Mouse (Mus musculus) CD4-positive, CD25-positive, alpha-beta regulatory T cell, adult 2 months (primary cell): ENCODE measurements around the gene Camk2g.

Experiments used
- DNase-seq: peaks from one replicate; pipeline ENCODE4 v3.0.0-alpha.2; 2012; ENCODE audit warnings: low read depth, low spot score

The Camk2g gene

DNA sequence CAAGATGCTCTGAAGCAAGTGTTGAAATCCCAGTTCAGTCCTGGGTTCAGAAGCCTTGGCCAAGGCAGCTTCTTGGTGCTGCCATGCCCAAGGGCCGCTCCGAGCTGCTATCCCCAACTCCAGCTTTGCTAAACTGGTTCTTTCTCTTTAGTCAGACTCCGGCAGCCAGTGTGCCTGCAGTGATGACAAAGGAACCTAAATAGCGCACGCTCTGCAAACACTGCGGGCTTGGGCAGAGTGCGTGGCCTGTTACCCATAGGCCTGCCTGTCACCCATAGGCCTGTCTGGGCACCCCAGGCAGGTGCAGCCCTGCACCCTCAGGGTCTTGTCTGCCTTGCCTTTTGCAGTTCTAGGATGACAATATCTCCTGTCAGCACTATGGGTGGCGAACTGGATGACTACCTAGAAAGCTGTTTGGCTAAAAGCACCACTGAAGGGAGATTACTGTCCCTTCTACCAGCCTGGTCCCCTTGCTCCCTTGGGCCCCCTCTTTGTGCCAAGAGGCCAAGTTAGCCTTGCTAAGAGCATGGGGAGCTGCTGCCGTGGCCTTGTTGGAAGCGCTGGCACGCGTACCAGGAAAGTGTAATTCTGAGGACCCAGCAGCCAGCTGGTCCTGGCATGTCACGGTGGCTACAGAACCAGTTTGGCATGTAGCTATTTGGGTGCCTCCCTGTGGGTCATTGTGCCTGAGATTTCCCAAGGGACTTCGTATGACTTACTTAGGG is 12.4 kb upstream of the Camk2g start:
- no peak for DNase-seq

DNA sequence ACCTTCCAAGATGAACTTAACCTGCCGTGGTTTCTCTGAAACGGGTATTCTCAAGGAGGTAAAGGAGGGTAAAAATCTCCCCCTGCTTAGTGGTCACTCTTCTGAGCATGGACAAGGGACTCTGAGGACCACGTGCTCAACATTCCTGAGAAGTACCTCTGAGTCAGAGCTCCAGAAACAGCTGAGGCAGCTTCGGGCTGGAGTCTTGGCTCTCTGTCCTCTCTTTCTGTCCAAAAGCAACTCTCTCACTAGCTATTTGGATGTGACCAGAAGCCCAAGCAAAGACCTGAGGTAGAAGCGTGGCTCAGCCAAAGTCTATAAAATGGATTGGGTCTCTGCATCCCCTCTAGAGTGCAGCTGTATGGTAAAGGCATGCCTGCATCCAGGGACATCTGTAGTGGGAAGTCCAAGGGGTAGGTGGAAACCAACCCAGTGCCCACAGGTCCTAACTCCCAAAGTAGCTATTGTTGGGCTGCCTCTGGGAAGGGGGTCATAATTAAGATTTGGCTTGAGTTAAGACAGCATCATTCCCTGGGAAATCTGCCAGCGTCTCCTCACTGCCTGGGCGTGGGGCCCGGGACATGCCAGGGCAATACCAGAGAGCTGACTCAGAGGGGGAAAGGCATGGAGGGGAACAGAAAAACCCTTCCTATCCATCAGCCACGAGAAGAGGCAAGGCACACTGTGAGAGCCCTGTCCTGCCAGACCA is 11.2 kb upstream of the Camk2g start:
- no peak for DNase-seq

DNA sequence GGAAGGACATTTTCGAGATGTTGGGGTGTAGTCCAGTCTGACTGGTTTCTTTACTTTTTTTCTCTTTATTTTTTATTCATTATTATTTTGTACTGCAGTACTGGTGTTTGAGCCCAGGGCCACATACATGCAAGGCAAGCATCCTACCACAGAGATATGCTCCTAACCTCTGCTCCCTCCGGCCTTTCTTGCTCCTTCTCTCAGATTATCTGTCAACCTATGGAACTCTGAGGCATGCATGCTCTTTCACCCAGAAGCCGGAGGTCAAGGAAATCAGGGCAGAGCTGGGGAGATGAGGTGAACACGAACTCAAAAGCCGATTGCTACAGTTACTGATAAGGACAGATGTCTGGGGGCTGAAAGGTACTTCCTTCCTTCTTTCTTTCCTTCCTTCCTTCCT is 10.6 kb upstream of the Camk2g start:
- no peak for DNase-seq

DNA sequence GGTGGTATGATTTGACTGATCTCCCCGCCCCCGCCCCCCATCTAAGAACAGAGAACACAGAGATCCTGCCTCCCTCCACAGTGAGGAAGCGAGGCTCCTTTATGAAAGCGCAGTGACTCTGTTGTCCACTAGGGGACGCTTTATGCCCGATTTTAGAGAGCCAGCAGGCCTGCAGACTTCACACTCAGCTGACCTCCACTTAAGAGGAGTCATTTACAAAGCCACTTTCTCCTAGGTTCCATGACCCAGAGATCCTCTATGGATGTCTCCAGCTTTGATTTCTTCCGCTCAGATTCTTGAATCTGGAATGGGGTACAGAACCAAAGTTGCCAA is 9.7 kb upstream of the Camk2g start:
- DNase-seq: peak; percentile 86

DNA sequence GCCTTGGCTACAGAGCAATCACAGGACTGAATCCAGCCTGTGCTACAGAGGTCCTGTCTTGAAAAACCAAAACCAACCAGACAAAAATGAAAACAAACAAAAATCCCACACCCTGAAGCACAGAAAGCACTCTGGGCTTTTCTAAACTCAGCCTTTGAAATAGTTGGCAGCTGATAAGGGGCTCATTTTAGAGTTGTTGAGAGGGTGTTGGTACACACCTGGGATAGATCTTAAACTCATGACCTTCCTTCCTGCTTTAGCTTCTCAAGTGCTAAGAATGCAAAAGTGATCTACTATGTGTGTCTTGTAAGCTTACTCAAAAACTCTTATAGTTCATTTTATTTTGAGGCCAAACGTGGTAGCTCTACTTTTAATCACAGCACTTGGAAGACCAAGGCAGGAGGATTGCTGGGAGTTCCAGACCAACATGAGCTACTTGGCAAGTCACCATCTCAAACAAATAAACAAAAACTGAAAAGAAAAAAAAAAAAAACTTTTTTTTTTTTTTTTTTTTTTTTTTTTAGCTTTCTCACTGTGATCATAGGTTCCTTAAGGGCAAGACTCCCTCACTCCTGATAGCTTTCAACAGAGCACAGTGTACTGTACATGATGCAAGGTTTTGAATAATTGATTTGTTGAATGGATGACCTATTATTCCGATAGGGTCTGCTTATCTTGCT is 9.2 kb upstream of the Camk2g start:
- DNase-seq: no peak

DNA sequence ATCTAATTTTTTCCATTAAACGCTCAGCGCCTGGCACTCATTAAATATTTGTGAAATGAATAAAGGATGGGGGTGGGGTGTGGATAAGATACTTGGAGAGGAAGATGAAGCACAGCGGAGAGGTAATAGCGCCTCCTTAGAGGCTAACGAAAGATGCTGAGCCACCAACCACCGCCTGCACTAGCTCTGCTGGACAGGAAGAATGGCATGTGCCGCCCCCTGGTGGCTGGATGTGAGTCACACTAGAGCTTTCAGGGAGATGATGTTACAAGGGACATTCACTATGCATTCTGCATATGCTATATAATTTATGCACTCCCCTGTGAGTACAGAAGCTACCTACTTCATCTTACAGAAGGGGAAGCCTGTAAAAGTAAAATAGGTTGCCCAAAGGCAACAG is 4.9 kb upstream of the Camk2g start:
- DNase-seq: peak; percentile 94

DNA sequence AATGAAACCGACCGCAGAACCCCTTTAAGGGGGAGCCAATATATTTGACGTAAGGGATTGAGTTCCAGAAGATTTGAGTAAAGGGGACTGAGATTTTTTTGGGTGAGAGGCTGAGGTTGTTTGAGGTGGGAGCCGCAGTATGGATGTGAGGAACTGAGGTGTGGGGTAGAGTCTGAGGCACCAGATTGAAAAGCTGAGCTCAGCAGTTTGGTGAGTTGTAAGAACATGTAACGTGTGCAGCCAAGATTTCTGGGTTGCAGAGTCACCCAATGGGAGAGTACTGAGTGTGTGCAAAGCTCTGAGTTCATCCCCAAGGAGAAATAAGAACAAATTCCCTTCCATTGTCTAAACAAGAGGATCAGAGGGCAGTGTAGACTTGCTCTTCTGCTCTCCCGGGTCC is 4.4 kb upstream of the Camk2g start:
- DNase-seq: no peak

DNA sequence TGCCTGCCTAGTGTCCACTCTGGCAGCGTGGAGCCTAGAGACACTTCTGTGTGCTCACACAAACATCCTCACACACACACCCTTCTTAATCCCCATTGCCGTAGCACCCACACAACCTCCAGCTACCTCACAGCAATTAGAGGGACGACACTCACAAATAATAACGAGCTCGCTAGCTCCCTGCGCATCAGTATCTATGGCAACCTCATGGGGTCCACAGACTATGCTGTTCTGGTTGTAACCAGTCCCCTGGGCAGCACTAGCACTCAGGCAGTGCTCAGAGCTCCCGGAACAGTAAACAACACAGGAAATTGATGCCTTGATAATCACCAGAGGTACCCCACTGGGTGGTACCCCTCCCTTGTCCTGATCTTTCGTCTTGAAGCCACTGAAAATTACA is 2.8 kb upstream of the Camk2g start:
- no peak for DNase-seq

DNA sequence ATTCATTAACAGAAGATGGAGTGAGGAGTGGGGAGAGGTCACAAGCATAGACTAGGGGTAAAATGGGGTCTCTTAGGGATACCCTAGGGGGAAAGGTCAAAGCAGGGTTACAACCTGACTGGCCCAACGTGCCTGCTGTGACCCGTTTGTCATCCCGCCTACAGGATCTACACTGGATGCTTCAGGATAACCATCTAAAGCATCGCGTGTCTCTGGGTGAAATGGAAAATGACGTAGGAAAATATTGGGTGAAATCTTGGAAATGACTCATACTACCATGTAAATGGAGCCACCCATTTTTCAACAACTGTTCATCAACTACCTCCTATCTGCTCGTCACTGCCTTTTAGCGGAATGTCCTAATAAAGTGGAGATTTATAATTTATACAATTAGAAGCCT is 2.3 kb upstream of the Camk2g start:
- DNase-seq: peak; percentile 49

DNA sequence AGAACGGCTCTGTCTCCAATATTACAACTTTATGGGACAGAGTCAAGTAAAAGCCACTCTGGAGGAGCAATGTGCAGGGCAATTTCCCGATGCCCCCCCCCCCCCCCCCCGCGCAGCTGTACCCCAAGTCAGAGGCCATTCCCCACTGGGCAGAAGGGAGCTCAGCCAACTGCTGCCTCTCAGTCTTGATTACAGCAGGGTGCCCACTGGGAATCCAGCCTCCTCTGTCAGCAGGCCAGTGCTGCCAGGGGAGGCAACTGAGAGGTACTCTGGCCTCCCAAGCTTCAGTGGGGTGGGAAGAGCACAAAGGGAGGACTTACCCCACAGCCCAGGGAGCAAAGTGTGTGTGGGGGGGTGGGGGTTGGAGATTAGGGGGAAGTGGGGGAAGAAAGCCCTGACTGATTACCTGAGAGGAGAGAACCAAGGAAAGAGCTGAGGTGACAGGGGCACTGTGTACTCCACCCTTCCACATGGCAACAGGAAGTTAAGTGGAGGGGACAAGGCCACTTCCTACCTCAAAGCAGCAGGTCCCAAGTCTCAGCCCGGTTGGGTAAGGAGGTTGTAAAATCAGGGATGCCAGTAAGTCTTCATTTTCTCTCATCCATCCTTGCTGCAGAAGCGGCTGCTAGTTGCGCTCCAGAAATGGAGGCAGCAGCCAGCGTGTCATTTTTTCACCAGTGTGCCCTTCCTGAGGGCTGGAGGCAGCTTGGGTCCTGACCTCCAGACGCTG is 1.7 kb upstream of the Camk2g start:
- DNase-seq: no peak

DNA sequence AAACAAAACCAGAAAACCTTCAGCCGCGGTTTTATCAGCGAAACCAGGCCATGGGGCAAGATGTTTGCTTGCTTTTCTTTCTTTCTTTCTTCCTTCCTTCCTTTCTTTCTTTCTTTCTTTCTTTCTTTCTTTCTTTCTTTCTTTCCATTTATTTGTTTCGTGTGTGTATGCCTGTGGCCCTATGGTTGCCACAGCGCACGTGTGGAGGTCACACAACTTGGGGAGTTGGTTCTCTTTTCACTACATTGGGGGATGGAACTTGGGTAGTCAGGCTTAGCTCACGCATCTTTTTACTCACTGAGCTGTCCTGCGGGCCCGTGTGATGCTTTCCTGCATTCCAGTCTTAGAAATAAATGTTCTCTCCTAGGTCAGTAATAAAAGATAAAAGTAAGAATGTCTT is 701 bp upstream of the Camk2g start:
- DNase-seq: no peak

DNA sequence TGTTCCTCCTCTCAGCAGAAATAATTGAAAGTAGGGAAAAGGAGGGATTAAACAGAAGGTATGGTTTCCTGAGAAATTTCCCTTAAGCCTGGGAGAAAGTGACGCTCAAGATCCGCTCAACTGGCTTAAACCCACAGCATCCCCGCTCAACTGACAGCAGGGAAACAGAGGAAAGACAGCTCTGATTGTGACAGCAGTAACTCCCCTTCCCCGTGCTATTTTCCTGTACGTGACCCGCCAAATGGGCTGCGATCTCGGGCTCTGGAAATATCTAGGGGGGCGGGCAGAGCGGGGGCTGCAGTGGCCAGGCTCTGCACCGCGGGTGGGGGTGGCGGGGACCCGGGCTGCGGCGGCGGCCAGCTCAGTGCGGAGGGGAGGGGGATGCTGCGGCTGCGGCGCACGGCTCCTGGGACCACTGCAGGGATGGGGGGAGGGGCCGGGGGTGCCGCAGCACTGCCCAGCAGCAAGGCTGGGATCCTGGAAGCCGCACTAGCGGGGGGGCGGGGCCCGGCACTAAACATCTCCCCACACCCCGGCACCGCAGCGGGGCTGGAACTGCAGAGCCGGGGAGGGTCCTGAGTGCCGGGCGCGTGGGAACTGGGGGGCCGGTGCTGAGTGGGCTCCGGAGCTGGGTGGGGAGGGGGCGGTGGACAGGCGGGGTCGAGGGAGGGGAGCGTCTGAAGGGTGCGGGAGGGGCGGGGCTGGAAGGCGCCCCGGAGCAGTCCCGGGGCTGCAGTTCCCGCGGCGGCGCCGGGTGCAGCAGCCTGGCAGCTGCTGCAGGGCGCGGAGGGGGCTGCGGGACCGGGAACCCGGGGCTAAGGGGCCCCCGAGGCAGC is 748 bp downstream of the Camk2g start:
- DNase-seq: peak; percentile 54

DNA sequence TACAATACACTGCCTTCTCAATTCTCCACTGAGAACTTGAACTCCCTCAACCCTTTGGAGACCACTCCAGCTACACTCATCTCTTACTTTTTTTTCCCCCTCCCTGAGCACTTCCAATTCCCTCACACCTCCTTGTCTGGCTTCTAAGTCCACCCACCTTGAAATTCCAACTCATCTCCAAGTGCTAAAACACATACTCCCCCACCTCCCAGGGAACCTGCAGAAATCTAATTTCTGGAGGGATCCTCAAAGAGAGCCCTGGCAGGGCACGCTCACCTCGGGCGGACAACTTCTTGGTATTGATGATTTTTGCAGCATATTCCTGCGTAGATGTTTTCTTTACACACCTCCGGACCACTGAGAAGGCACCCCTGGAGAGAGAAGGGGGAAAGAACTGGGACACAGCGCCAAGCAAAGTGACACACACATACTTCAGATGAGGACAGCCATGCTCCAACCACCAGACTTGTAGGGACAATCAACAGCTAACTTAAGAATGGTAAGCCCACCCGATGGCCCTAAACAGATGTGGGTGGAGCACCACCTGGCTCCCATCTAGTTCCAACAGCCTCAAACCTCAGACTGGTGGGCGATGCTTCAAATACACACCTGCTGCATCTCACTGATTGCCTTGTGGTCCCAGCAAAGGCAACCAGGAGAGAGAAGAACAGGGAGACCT is 1.5 kb downstream of the Camk2g start:
- no peak for DNase-seq

DNA sequence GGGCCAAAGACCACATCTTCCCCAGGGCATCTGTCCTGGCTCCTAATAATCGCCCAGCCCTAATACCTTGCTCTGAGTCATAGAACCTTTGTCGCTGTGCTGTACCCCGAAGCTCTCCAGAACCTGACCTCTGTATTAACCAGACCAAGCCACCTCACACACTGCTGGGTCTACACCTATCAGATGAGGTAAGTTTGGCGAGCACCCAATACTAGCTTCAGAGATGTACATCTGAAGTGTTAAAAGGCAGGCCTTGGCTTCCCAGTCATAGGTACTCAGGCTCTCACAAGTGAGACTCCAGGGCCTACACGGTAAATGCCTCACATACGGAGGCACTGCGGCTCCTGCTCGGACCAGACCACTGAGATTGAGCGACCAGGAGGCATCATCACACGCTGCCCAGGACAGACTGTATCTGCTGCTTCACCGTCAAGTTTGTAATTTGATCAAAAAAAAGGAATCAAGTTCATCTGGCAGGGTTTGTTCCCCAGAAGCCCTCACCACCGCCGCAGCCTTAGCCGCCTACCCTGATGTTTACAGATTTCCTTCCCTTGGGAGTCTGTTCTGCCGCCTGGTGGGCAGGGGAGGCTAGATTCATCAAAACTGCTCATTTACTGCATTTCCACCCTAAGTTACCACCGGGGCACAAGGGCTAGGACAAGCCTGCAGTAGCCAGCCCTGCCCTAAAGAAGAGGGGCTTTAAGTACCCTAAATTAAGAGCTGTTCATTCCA is 2.2 kb downstream of the Camk2g start:
- DNase-seq: no peak

DNA sequence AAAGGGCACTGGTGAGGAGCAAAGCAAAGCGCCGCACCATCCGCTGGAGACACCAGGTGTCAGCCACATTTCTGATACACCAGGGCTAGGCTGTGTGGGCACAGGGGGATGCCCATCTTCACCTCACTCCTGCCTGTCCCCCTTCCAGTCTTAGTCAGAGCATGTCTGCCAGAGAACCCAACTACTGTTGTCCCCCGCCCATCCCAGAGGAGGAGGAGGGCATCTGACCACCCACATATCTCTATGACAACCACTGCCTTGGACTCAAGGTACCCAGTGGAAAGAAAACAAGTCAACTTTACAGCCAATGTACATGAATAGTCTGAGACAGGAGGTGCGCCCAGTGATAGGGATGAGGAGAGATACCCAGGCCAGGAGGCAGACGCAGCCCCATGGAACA is 2.9 kb downstream of the Camk2g start:
- no peak for DNase-seq

DNA sequence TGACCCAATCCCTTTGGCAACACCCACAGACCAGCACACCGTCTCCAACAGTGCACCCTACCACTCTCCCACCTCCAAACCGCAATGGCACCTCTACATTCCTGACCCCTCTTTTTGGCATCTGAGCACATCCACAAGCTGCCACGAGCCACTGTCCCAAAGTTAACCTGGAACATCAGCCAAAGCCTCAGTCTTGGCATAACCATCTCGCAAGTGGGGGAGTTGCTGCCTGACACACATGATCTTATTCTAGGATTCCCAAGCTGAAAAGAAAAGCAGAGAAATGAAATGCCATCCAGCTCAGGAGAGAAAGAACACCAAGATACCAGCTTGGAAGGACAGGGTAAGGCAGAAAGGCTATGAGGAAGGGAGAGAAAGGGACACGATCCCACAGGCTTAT is 3.4 kb downstream of the Camk2g start:
- DNase-seq: no peak

DNA sequence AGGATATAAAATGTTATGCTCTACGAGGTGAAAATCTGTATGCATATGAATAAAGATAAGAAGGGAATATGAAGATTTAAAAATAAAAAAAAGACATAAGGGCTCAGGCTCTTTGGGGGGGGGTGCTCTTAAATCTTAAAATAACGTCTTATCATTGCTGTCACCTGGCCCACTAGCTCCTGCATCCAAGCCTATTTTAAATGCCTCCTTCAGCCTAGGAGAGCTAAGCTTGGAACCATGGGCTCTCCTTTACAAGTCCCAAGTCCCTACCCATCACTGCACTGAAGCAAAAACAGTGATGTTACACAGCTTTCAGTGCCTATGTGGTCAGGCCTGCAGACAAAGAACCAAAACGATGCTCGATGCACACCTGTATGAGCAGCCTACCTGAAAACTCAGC is 4.3 kb downstream of the Camk2g start:
- no peak for DNase-seq

DNA sequence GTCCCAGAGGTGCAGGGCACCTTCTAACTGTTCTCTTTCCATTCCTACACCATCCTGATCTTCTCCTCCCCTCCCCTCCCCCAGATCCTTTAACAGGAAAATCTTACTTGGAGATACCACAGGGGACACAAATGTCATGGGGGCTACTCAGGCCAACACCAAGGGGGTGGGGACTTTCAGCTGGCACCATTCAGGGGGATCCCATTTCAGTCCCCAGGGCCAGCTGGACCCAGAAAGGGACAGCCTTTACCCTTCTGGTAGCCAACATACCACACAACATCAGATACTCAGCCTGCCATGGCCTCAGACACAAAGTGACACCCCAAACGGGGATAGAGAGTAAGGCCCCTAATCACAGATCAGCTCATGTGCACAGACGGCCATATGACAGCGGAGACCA is 5.7 kb downstream of the Camk2g start:
- no peak for DNase-seq

DNA sequence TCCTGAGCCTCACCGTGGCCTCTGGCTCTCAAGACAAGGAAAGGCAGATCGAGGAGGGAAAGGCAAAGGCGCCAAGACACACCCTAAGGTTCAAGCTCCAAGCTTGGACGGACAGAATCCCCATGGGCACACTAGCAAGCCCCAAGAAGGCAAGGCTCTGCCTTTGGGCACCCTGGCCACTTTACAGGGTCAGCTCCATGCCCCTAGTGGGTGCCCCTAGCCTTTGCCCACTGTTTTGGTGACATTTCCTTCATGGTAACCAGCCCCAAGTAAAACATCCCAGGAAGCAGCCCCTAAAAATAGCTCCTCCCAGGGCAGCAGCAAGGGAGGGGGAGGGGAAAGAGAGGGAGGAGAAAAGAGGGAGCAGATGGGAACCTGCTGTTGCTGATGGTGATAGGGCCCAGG is 7.3 kb downstream of the Camk2g start:
- DNase-seq: no peak

DNA sequence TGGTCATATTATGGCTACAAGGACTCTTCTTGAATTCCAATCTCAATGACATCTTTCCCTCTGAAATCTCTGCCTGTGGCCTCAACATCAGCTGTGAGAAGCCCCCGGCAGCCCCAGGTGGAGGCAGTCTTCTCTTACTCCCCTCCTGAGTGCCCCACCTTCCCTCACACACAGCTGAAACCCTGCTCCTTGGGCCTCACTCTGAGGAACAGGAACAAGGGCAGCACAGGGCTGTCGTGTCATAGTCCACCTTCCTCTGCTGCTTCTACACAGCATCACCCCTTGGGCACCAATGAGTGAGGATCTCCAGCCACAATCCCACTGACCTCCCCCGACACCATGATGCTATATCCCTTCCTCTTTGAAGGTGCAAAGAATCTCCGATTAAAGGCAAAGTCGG is 7.9 kb downstream of the Camk2g start:
- DNase-seq: no peak
